Mouse (Mus musculus): ENCODE data around the gene Nfix. TPM values are rescaled to one million over a fixed set of nuclear protein-coding genes. Genes with fewer than 3 reads are reported as not detected.

The Nfix gene
- polyA plus RNA-seq, 1 experiment: 65.7 TPM

DNA sequence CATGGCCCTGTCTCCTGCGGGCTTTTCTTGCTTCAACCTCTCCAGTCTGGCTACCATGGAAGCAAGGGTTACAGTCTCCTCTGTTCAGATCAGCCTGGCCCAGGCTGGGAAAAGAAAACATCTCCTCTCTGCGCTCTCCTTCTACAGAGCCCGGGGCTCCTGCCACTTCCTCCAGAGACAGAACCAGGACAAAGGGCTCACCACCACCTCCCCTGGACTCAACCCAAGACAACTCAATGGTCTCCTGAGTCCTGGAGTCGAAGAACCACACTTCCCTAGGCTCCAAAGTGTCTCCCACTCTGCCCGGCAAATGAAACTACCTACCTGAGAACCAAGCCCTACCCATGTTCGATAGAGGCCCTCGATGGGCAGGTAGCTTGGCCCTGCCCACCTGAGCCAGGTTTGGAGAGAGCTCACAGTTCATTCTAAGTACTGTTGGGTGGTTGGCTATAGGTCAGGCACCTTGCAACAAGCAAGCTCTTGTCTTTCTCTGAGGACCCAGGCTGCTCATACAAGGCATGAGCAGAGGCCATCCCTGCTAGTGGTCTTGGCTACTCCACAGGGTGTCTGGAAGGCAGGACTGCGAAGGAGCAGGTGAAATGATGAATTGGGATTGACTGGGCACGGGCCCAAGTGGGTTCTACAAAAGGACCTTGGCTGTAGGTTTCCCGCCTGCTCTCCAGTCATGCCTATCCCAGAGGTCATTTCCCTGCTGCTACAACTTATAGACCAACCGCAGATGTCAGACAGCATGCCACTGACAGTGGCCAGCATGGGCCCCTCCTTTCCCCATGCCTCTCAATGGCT lies 68.6 kb downstream of the Nfix start:
- Histone ChIP-seq H3K4me3 (no peak overlapping the region), H3K4me2 (ENCODE audit: low read depth) (peak overlapping the region; percentile 42), H3K36me3 (ENCODE audit: control insufficient read depth, insufficient read depth) (peaks cover 5% of the 10 kb centered on the region)

DNA sequence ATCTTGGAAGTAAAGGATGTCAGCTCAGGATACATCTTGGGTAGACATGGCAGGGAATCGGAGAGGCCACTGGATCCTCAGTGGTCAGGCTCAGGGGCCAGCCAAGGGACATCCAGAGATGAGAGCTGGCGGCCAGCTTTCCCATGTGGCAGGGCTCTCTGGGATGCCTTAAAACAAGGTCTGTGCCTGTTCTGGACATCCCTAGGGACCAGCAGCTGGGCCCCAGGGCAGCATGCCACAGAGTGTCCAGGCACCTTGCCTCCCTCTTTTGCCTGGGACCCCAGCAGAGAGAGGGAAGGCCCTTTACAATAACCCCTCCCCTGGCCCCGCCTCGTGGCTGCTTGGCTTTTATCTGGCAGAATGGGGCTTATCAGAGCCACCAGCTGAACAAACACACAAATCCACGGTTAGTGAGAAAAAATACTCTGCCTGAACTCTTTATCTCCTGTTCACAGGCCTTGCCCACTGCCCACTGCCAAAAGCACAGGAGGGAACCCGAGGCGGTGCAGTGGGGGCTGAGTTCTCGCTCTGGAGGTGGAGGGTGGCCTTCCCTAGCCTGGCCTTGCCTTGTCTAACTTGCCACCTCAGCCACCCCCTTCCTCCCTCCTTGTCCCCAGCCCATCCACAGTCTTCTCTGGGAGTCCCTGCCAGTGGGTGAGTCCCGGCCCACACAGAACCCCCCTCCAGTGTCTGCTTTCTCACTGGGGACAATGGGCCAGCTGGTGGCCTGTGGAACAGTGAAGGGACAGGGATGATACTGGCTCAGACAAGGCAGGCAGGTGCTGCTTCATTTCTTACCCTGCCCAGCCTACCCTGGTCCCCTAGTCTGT lies 69.4 kb downstream of the Nfix start:
- Histone ChIP-seq H3K4me2 (ENCODE audit: low read depth) (peak overlapping the region; percentile 42), H3K4me3 (no peak overlapping the region), H3K79me2 (ENCODE audit: control insufficient read depth, insufficient read depth) (peaks cover 23% of the 10 kb centered on the region), H3K27me3 (ENCODE audit: control insufficient read depth, insufficient read depth, insufficient read length) (no peaks in the 10 kb centered on the region), H3K36me3 (ENCODE audit: control insufficient read depth, insufficient read depth) (peaks cover 10% of the 10 kb centered on the region), H3ac (ENCODE audit: control insufficient read depth, insufficient read length) (no peak overlapping the region)
- TF ChIP-seq TCF3 (IDR thresholded peaks at IDR 0.05; ENCODE audit: insufficient read length, low read depth) (no peak), MYOD1 (IDR thresholded peaks at IDR 0.05; ENCODE audit: control insufficient read depth in 1 of 3, insufficient read length in 2 of 3, low read depth in 2 of 3) (peak in 2 of 3 experiments; percentile 57 to 63), MYOG (IDR thresholded peaks at IDR 0.05; ENCODE audit: control insufficient read depth in 1 of 3, insufficient read depth in 1 of 3, insufficient read length in 2 of 3, low read depth in 2 of 3) (peak in 1 of 3 experiments; percentile 57), TCF12 (IDR thresholded peaks at IDR 0.05; ENCODE audit: insufficient read depth, poor library complexity, severe bottlenecking) (peak; percentile 2), SRF (IDR thresholded peaks at IDR 0.05; ENCODE audit: control insufficient read depth, insufficient read length, low read depth) (no peak), POLR2AphosphoS2 (IDR thresholded peaks at IDR 0.05; ENCODE audit: insufficient read length, low read depth) (no peak)

More for the DNA sequence above, 68.6 kb downstream of the Nfix start:
- TF ChIP-seq POLR2A (IDR thresholded peaks at IDR 0.05; ENCODE audit: insufficient read length, low read depth) (no peak), REST (IDR thresholded peaks at IDR 0.05; ENCODE audit: insufficient read depth, insufficient read length) (no peak), CEBPB (IDR thresholded peaks at IDR 0.05; ENCODE audit: insufficient read depth, poor library complexity, severe bottlenecking) (no peak), E2F4 (IDR thresholded peaks at IDR 0.05; ENCODE audit: insufficient read depth) (no peak), MAX (IDR thresholded peaks at IDR 0.05; ENCODE audit: low read depth) (no peak), TCF12 (IDR thresholded peaks at IDR 0.05; ENCODE audit: insufficient read depth, poor library complexity, severe bottlenecking) (no peak), MYOD1 (IDR thresholded peaks at IDR 0.05; ENCODE audit: control insufficient read depth in 1 of 3, insufficient read length in 2 of 3, low read depth in 2 of 3) (no peak), TCF3 (IDR thresholded peaks at IDR 0.05; ENCODE audit: insufficient read length, low read depth) (no peak), POLR2AphosphoS2 (IDR thresholded peaks at IDR 0.05; ENCODE audit: insufficient read length, low read depth) (no peak), USF1 (IDR thresholded peaks at IDR 0.05; ENCODE audit: low read depth) (no peak), MYOG (IDR thresholded peaks at IDR 0.05; ENCODE audit: control insufficient read depth in 1 of 3, insufficient read depth in 1 of 3, insufficient read length in 2 of 3, low read depth in 2 of 3) (no peak)
- Histone ChIP-seq H3K79me2 (ENCODE audit: control insufficient read depth, insufficient read depth) (peaks cover 28% of the 10 kb centered on the region), H3K27me3 (ENCODE audit: control insufficient read depth, insufficient read depth, insufficient read length) (no peaks in the 10 kb centered on the region), H3ac (ENCODE audit: control insufficient read depth, insufficient read length) (no peak overlapping the region)

GRCm38 (mm10) chr8:84729921-84730362 lies 70.2 kb downstream of the Nfix start:
- no peak overlapping the region for H3K4me2 ChIP-seq (ENCODE audit: low read depth)
- H3K79me2 ChIP-seq (ENCODE audit: control insufficient read depth, insufficient read depth): peaks cover 23% of the 10 kb centered on the region
- peaks cover 10% of the 10 kb centered on the region for H3K36me3 ChIP-seq (ENCODE audit: control insufficient read depth, insufficient read depth)
- no peaks in the 10 kb centered on the region for H3K27me3 ChIP-seq (ENCODE audit: control insufficient read depth, insufficient read depth, insufficient read length)
- no peak overlapping the region for H3K4me3 ChIP-seq
- no peak overlapping the region for H3ac ChIP-seq (ENCODE audit: control insufficient read depth, insufficient read length)
- TF ChIP-seq TCF12 (IDR thresholded peaks at IDR 0.05; ENCODE audit: insufficient read depth, poor library complexity, severe bottlenecking) (no peak), MYOD1 (IDR thresholded peaks at IDR 0.05; ENCODE audit: control insufficient read depth in 1 of 3, insufficient read length in 2 of 3, low read depth in 2 of 3) (no peak), E2F4 (IDR thresholded peaks at IDR 0.05; ENCODE audit: insufficient read depth) (no peak), MYOG (IDR thresholded peaks at IDR 0.05; ENCODE audit: control insufficient read depth in 1 of 3, insufficient read depth in 1 of 3, insufficient read length in 2 of 3, low read depth in 2 of 3) (no peak), USF1 (IDR thresholded peaks at IDR 0.05; ENCODE audit: low read depth) (no peak), MAX (IDR thresholded peaks at IDR 0.05; ENCODE audit: low read depth) (no peak), REST (IDR thresholded peaks at IDR 0.05; ENCODE audit: insufficient read depth, insufficient read length) (no peak), TCF3 (IDR thresholded peaks at IDR 0.05; ENCODE audit: insufficient read length, low read depth) (no peak), POLR2AphosphoS2 (IDR thresholded peaks at IDR 0.05; ENCODE audit: insufficient read length, low read depth) (no peak), POLR2A (IDR thresholded peaks at IDR 0.05; ENCODE audit: insufficient read length, low read depth) (no peak), SRF (IDR thresholded peaks at IDR 0.05; ENCODE audit: control insufficient read depth, insufficient read length, low read depth) (no peak), CEBPB (IDR thresholded peaks at IDR 0.05; ENCODE audit: insufficient read depth, poor library complexity, severe bottlenecking) (no peak)

GRCm38 (mm10) chr8:84728474-84728873 lies 71.7 kb downstream of the Nfix start:
- TF ChIP-seq TCF3 (IDR thresholded peaks at IDR 0.05; ENCODE audit: insufficient read length, low read depth) (no peak), E2F4 (IDR thresholded peaks at IDR 0.05; ENCODE audit: insufficient read depth) (no peak), MYOG (IDR thresholded peaks at IDR 0.05; ENCODE audit: control insufficient read depth in 1 of 3, insufficient read depth in 1 of 3, insufficient read length in 2 of 3, low read depth in 2 of 3) (peak; percentile 35 to 94 (median 86)), TCF12 (IDR thresholded peaks at IDR 0.05; ENCODE audit: insufficient read depth, poor library complexity, severe bottlenecking) (peak; percentile 40), USF1 (IDR thresholded peaks at IDR 0.05; ENCODE audit: low read depth) (no peak), SRF (IDR thresholded peaks at IDR 0.05; ENCODE audit: control insufficient read depth, insufficient read length, low read depth) (no peak), REST (IDR thresholded peaks at IDR 0.05; ENCODE audit: insufficient read depth, insufficient read length) (no peak), POLR2A (IDR thresholded peaks at IDR 0.05; ENCODE audit: insufficient read length, low read depth) (no peak), CEBPB (IDR thresholded peaks at IDR 0.05; ENCODE audit: insufficient read depth, poor library complexity, severe bottlenecking) (no peak), POLR2AphosphoS2 (IDR thresholded peaks at IDR 0.05; ENCODE audit: insufficient read length, low read depth) (no peak), MAX (IDR thresholded peaks at IDR 0.05; ENCODE audit: low read depth) (no peak), MYOD1 (IDR thresholded peaks at IDR 0.05; ENCODE audit: control insufficient read depth in 1 of 3, insufficient read length in 2 of 3, low read depth in 2 of 3) (peak in 2 of 3 experiments; percentile 80 to 86)
- Histone ChIP-seq H3K4me3 (no peak overlapping the region), H3ac (ENCODE audit: control insufficient read depth, insufficient read length) (no peak overlapping the region), H3K4me2 (ENCODE audit: low read depth) (peak overlapping the region; percentile 52), H3K36me3 (ENCODE audit: control insufficient read depth, insufficient read depth) (peaks cover 13% of the 10 kb centered on the region), H3K27me3 (ENCODE audit: control insufficient read depth, insufficient read depth, insufficient read length) (no peaks in the 10 kb centered on the region), H3K79me2 (ENCODE audit: control insufficient read depth, insufficient read depth) (peaks cover 24% of the 10 kb centered on the region)

All from myocyte (in vitro differentiated cells).